Mouse (Mus musculus) ES-Bruce4 (cell line): ENCODE data around the gene Jsrp1.

Source experiments
- CTCF ChIP-seq: IDR thresholded peaks from one replicate; pipeline ENCODE4 v1.8.1; 2011; ENCODE audit warnings: low read depth, low read length
- EP300 ChIP-seq: IDR thresholded peaks from 2 replicates; pipeline ENCODE4 v1.6.1; 2011; ENCODE audit warnings: low read depth, low read length; ENCODE audit not compliant: insufficient read depth
- POLR2A ChIP-seq: IDR thresholded peaks from one replicate; pipeline ENCODE4 v1.8.1; 2011; ENCODE audit warnings: low read length; ENCODE audit not compliant: insufficient read depth

GRCm38 (mm10) chr10:80768365-80768764 lies 44.9 kb downstream of the Jsrp1 start:
- TF ChIP-seq POLR2A (no peak), CTCF (no peak), EP300 (no peak)
